Mouse (Mus musculus) MEL (cell line): ENCODE results near the gene D5Ertd579e. TPM values are rescaled to one million over a fixed set of nuclear protein-coding genes. Genes with fewer than 3 reads are reported as not detected.

ENCODE experiments used
- DNase-seq: peaks from one replicate; pipeline ENCODE4 v3.0.0; 2011; ENCODE audit warnings: low read depth, low spot score
- H3K27ac ChIP-seq: 2 replicates; pipeline ENCODE4 v1.5.1; 2012; ENCODE audit warnings: low read depth, mild to moderate bottlenecking, control low read depth, low read length, moderate library complexity; ENCODE audit not compliant: control insufficient read depth
- H3K27me3 ChIP-seq, 2 experiments: fragments of 150-350 bp in 1 of 2; sonication (generic) in 1 of 2; 2 replicates each; pipeline ENCODE4 v1.6.1; 2012; ENCODE audit warnings: low read length in 2 of 2, mild to moderate bottlenecking in 2 of 2, improper control_type of control experiment in 1 of 2, moderate library complexity in 1 of 2; ENCODE audit not compliant: insufficient read depth in 2 of 2, control insufficient read depth in 1 of 2
- H3K36me3 ChIP-seq, 2 experiments: 2 replicates each; pipeline ENCODE4 v1.6.1; 2012 to 2014; ENCODE audit warnings: low read length in 2 of 2, improper control_type of control experiment in 1 of 2, inconsistent platforms in 1 of 2, mild to moderate bottlenecking in 1 of 2; ENCODE audit not compliant: insufficient read depth in 2 of 2, control insufficient read depth in 1 of 2
- H3K4me1 ChIP-seq, 2 experiments: fragments of 150-350 bp in 1 of 2; sonication (generic) in 1 of 2; 2 replicates each; pipeline ENCODE4 v1.6.1; 2012; ENCODE audit warnings: low read length in 2 of 2, improper control_type of control experiment in 1 of 2, mild to moderate bottlenecking in 1 of 2; ENCODE audit not compliant: insufficient read depth in 2 of 2, control insufficient read depth in 1 of 2
- H3K4me3 ChIP-seq, 2 experiments: fragments of 150-350 bp in 1 of 2; sonication (generic) in 1 of 2; 2 replicates each; pipeline ENCODE4 v1.5.1; 2012; ENCODE audit warnings: low read depth in 2 of 2, low read length in 2 of 2, mild to moderate bottlenecking in 2 of 2, moderate library complexity in 2 of 2, control low read depth in 1 of 2, improper control_type of control experiment in 1 of 2; ENCODE audit not compliant: control insufficient read depth in 1 of 2, insufficient read depth in 1 of 2
- H3K79me2 ChIP-seq: 2 replicates; pipeline ENCODE4 v1.6.1; 2012; ENCODE audit warnings: mild to moderate bottlenecking, low read length, moderate library complexity; ENCODE audit not compliant: control insufficient read depth, poor library complexity, insufficient read depth
- H3K9ac ChIP-seq: 2 replicates; pipeline ENCODE4 v1.6.1; 2012; ENCODE audit warnings: low read depth, mild to moderate bottlenecking, control low read depth, low read length, moderate library complexity; ENCODE audit not compliant: control insufficient read depth, poor library complexity, severe bottlenecking
- H3K9me3 ChIP-seq: fragments of 150-350 bp; sonication (generic); replicated peaks from 2 replicates; pipeline ENCODE4 v1.6.1; 2012; ENCODE audit warnings: mild to moderate bottlenecking, low read length, improper control_type of control experiment, moderate library complexity; ENCODE audit not compliant: insufficient read depth
- CHD1 ChIP-seq: IDR thresholded peaks from 2 replicates; pipeline ENCODE4 v1.6.1; 2012; ENCODE audit warnings: low read depth, mild to moderate bottlenecking, inconsistent platforms, low read length, improper control_type of control experiment
- CHD2 ChIP-seq: IDR thresholded peaks from 2 replicates; pipeline ENCODE4 v1.6.1; 2011; ENCODE audit warnings: low read length, improper control_type of control experiment
- CTCF ChIP-seq, 3 experiments: IDR thresholded peaks in 2 of 3; conservative IDR thresholded peaks in 1 of 3; 2 replicates each; pipeline ENCODE4 v1.5.1; 2011 to 2012; ENCODE audit warnings: low read length in 3 of 3, low read depth in 2 of 3, mild to moderate bottlenecking in 2 of 3, improper control_type of control experiment in 1 of 3, inconsistent platforms in 1 of 3, mixed read lengths in 1 of 3, moderate library complexity in 1 of 3; ENCODE audit not compliant: control insufficient read depth in 1 of 3, insufficient read depth in 1 of 3, poor library complexity in 1 of 3, severe bottlenecking in 1 of 3
- ELF1 ChIP-seq: IDR thresholded peaks from 2 replicates; pipeline ENCODE4 v1.6.1; 2014; ENCODE audit warnings: low read depth, mild to moderate bottlenecking, inconsistent platforms, low read length, improper control_type of control experiment, moderate library complexity
- EP300 ChIP-seq, 2 experiments: IDR thresholded peaks; 2 replicates each; pipeline ENCODE4 v1.6.1; 2011; ENCODE audit warnings: improper control_type of control experiment in 2 of 2, low read length in 2 of 2, low read depth in 1 of 2, mild to moderate bottlenecking in 1 of 2
- ETS1 ChIP-seq: IDR thresholded peaks from 2 replicates; pipeline ENCODE4 v1.6.1; 2012; ENCODE audit warnings: low read depth, mild to moderate bottlenecking, inconsistent platforms, low read length, improper control_type of control experiment, moderate library complexity
- GABPA ChIP-seq: IDR thresholded peaks from 2 replicates; pipeline ENCODE4 v1.6.1; 2012; ENCODE audit warnings: low read depth, mild to moderate bottlenecking, inconsistent platforms, low read length, improper control_type of control experiment, moderate library complexity
- HCFC1 ChIP-seq: IDR thresholded peaks from 2 replicates; pipeline ENCODE4 v1.6.1; 2012; ENCODE audit warnings: low read depth, mild to moderate bottlenecking, inconsistent platforms, low read length, improper control_type of control experiment, moderate library complexity
- KAT2A ChIP-seq: conservative IDR thresholded peaks from 2 replicates; pipeline ENCODE4 v1.6.1; 2012; ENCODE audit warnings: low read depth, low read length, improper control_type of control experiment, inconsistent platforms
- MAFK ChIP-seq: IDR thresholded peaks from 2 replicates; pipeline ENCODE4 v1.6.1; 2011; ENCODE audit warnings: low read depth, mild to moderate bottlenecking, low read length, improper control_type of control experiment, borderline replicate concordance
- MAX ChIP-seq: IDR thresholded peaks from 2 replicates; pipeline ENCODE4 v1.6.1; 2011; ENCODE audit warnings: low read length, improper control_type of control experiment
- MAZ ChIP-seq: IDR thresholded peaks from 2 replicates; pipeline ENCODE4 v1.6.1; 2012; ENCODE audit warnings: low read depth, mild to moderate bottlenecking, inconsistent platforms, low read length, improper control_type of control experiment
- MEF2A ChIP-seq: IDR thresholded peaks from 2 replicates; pipeline ENCODE4 v1.6.1; 2014; ENCODE audit warnings: low read depth, mild to moderate bottlenecking, inconsistent platforms, low read length, improper control_type of control experiment; ENCODE audit not compliant: poor library complexity, insufficient replicate concordance, severe bottlenecking; ENCODE audit errors: extremely low read depth
- MXI1 ChIP-seq: IDR thresholded peaks from 2 replicates; pipeline ENCODE4 v1.6.1; 2011; ENCODE audit warnings: mild to moderate bottlenecking, low read depth, low read length, improper control_type of control experiment
- MYC ChIP-seq: IDR thresholded peaks from 2 replicates; pipeline ENCODE4 v1.6.1; 2011; ENCODE audit warnings: low read depth, mild to moderate bottlenecking, low read length, improper control_type of control experiment, moderate library complexity
- NRF1 ChIP-seq: IDR thresholded peaks from 2 replicates; pipeline ENCODE4 v1.6.1; 2014; ENCODE audit warnings: low read depth, mild to moderate bottlenecking, inconsistent platforms, low read length, improper control_type of control experiment, moderate library complexity; ENCODE audit not compliant: poor library complexity, insufficient read depth, severe bottlenecking
- POLR2A ChIP-seq, 2 experiments: IDR thresholded peaks; 2 replicates each; pipeline ENCODE4 v1.6.1; 2011 to 2012; ENCODE audit warnings: low read length in 2 of 2, mild to moderate bottlenecking in 2 of 2, control low read depth in 1 of 2, improper control_type of control experiment in 1 of 2, low read depth in 1 of 2, moderate library complexity in 1 of 2; ENCODE audit not compliant: control insufficient read depth in 1 of 2, insufficient read depth in 1 of 2, poor library complexity in 1 of 2
- POLR2AphosphoS2 ChIP-seq: IDR thresholded peaks from 2 replicates; pipeline ENCODE4 v1.6.1; 2011; ENCODE audit warnings: low read length, improper control_type of control experiment
- POLR2AphosphoS5 ChIP-seq: IDR thresholded peaks from 2 replicates; pipeline ENCODE4 v1.6.1; 2012; ENCODE audit warnings: low read depth, borderline replicate concordance, mild to moderate bottlenecking, inconsistent platforms, low read length, moderate library complexity, mixed read lengths
- RCOR1 ChIP-seq: IDR thresholded peaks from 2 replicates; pipeline ENCODE4 v1.6.1; 2012; ENCODE audit warnings: low read depth, mild to moderate bottlenecking, inconsistent platforms, low read length, improper control_type of control experiment
- SIN3A ChIP-seq: IDR thresholded peaks from 2 replicates; pipeline ENCODE4 v1.6.1; 2012; ENCODE audit warnings: low read length, improper control_type of control experiment, inconsistent platforms
- SMC3 ChIP-seq: IDR thresholded peaks from 2 replicates; pipeline ENCODE4 v1.6.1; 2011; ENCODE audit warnings: low read depth, low read length, improper control_type of control experiment
- TAL1 ChIP-seq: IDR thresholded peaks from 2 replicates; pipeline ENCODE4 v1.6.1; 2012; ENCODE audit warnings: mild to moderate bottlenecking, inconsistent platforms, low read length, moderate library complexity, mixed read lengths
- UBTF ChIP-seq: IDR thresholded peaks from 2 replicates; pipeline ENCODE4 v1.6.1; 2012; ENCODE audit warnings: low read depth, mild to moderate bottlenecking, inconsistent platforms, low read length, improper control_type of control experiment, moderate library complexity, borderline replicate concordance; ENCODE audit not compliant: insufficient read depth
- USF1 ChIP-seq: IDR thresholded peaks from 2 replicates; pipeline ENCODE4 v1.6.1; 2014; ENCODE audit warnings: low read depth, mild to moderate bottlenecking, inconsistent platforms, low read length, improper control_type of control experiment, moderate library complexity
- ZKSCAN1 ChIP-seq: IDR thresholded peaks from 2 replicates; pipeline ENCODE4 v1.6.1; 2012; ENCODE audit warnings: low read depth, mild to moderate bottlenecking, inconsistent platforms, low read length, improper control_type of control experiment, moderate library complexity
- ZMIZ1 ChIP-seq: IDR thresholded peaks from 2 replicates; pipeline ENCODE4 v1.6.1; 2012; ENCODE audit warnings: low read depth, mild to moderate bottlenecking, inconsistent platforms, low read length, improper control_type of control experiment, moderate library complexity
- ZNF384 ChIP-seq: IDR thresholded peaks from 2 replicates; pipeline ENCODE4 v1.6.1; 2012; ENCODE audit warnings: low read depth, mild to moderate bottlenecking, inconsistent platforms, low read length, improper control_type of control experiment
- polyA plus RNA-seq, 2 experiments: library from polyadenylated mRNA; stranded (reverse) in 1 of 2; unstranded in 1 of 2; fragments of >175 nt in 1 of 2; fragments of >200 nt in 1 of 2; gene quantifications; 2 replicates each; pipeline versions ENCODE4 v1.2.1 to v1.2.4; 2012; ENCODE audit warnings: low replicate concordance in 2 of 2, low read depth in 1 of 2; ENCODE audit not compliant: insufficient read length in 2 of 2, insufficient read depth in 1 of 2, missing spikeins in 1 of 2
- total RNA-seq: library from RNA; depleted of rRNA; stranded (reverse); fragments of 300-350 nt; gene quantifications from 2 replicates; pipeline ENCODE4 v1.2.3, GENCODE M21; 2012

The D5Ertd579e gene
- total and polyA plus RNA-seq, 3 experiments: 15.9 to 31.1 TPM; not detected in 1

DNA sequence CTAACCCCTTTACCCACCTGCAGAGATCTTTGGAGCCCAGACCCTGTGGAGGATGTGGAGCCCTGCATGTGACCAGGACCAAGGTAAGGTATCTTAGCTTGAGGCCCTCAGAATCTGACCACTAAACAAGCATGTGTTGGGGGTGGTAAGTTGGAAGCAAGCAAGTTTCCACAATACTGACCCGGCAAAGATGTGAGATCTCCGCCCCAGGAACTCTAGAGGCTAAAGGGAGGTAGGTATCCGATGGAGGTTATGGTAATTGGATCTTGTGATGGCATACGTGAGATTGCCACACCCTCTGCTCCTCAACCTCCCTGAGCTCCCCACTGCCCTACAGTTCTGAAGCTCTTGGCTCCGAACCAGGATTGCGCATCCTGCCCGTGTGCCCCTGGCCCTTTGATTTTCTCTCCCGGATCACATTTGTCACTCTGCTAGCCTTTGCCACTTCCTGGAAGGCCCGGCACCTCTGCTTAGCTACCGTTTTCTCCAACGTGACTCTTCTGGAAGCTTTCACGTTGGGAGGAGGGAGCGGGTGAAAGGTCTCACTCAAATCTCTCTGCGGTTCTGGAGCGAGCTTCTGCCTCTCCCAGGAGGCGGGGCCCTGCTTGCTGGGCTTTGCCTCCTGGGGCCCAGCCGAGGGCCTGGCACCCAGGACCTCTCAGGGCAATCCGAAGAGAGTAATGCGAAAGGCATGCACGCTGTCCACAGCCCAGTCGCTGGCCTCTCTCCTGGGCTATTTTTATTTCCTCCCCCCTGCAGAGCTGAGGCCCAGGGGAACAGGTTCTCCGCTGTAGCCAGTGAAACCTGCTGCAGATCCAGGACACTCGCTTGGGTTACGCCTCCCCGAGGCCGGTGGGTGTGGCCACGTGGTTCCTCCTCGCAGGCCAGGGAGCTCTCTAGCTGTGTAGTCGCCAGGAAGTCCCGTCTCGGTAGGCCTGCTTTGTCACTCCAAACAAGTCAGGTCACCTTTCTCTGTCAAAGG lies 17.0 kb upstream of the D5Ertd579e start (continued):
- TF ChIP-seq MEF2A (peak; percentile 9; the same call in 1 of the 2 replicates), HCFC1 (peak; percentile 68), CHD1 (no peak), CHD2 (no peak), CTCF (IDR thresholded peaks at IDR 0.05 in 2 of 3, conservative IDR thresholded peaks at IDR 0.05 in 1 of 3; ENCODE audit: control insufficient read depth in 1 of 3, insufficient read depth in 1 of 3, low read depth in 2 of 3, low read length in 3 of 3, poor library complexity in 1 of 3, severe bottlenecking in 1 of 3) (no peak), MAZ (no peak; the same call in 1 of the 2 replicates), GABPA (no peak), ELF1 (peak; percentile 55; the same call in 1 of the 2 replicates), NRF1 (no peak), USF1 (peak; percentile 96), MAFK (no peak), SMC3 (no peak), ETS1 (no peak)

- peak; percentile 91 for DNase-seq
- Histone ChIP-seq H3K27me3 (no peaks in the 10 kb centered on the region), H3K9me3 (no peaks in the 10 kb centered on the region), H3K4me3 (peak overlapping the region; percentile 1 to 33; a peak in 3 of 4 replicates), H3K36me3 (peaks cover 0 to 19% of the 10 kb centered on the region in 2 experiments; a peak in 2 of 4 replicates), H3K27ac (peak overlapping the region; percentile 23), H3K9ac (peak overlapping the region; percentile 69), H3K4me1 (peaks cover 10 to 30% of the 10 kb centered on the region in 2 experiments), H3K79me2 (no peaks in the 10 kb centered on the region; the same call in 1 of the 2 replicates)
- TF ChIP-seq POLR2AphosphoS5 (no peak), MAZ (0 out of 2 replicates have a peak, but pooled peaks have one; percentile 26), ELF1 (peak; percentile 66), HCFC1 (peak; percentile 54), MYC (no peak), ZNF384 (no peak), RCOR1 (peak; percentile 81; the same call in 1 of the 2 replicates), MXI1 (no peak; the same call in 1 of the 2 replicates), KAT2A (no peak), SIN3A (peak; percentile 62), MAX (peak; percentile 56; the same call in 1 of the 2 replicates), EP300 (IDR thresholded peaks at IDR 0.05; ENCODE audit: low read depth in 1 of 2, low read length in 2 of 2) (peak; percentile 56 to 72), POLR2A (IDR thresholded peaks at IDR 0.05; ENCODE audit: control insufficient read depth in 1 of 2, insufficient read depth in 1 of 2, low read depth in 1 of 2, low read length in 2 of 2, poor library complexity in 1 of 2) (no peak), ETS1 (peak; percentile 28; the same call in 1 of the 2 replicates), USF1 (0 out of 2 replicates have a peak, but pooled peaks have one; percentile 47), ZKSCAN1 (no peak), ZMIZ1 (no peak), SMC3 (no peak), POLR2AphosphoS2 (no peak), CHD1 (no peak), MEF2A (no peak), UBTF (no peak), TAL1 (peak; percentile 53)
Measured at GRCm38 (mm10) chr5:36711863-36712262, 16.0 kb upstream of the D5Ertd579e start.
